Mouse (Mus musculus): ENCODE measurements around the gene Arsg.
"Not testable (repeated sequence)": the region's sequence is repeated elsewhere in the genome, so short reads cannot be mapped to it uniquely, and the experiment has no call there.

Gene Arsg

GRCm38 (mm10) chr11:109616766-109617165 is 143.6 kb downstream of the Arsg start:
- no peak for DNase-seq (ENCODE audit: low read depth, low spot score)

GRCm38 (mm10) chr11:109619055-109619454 is 145.9 kb downstream of the Arsg start:
- DNase-seq (ENCODE audit: low read depth, low spot score): not testable (repeated sequence)

DNA sequence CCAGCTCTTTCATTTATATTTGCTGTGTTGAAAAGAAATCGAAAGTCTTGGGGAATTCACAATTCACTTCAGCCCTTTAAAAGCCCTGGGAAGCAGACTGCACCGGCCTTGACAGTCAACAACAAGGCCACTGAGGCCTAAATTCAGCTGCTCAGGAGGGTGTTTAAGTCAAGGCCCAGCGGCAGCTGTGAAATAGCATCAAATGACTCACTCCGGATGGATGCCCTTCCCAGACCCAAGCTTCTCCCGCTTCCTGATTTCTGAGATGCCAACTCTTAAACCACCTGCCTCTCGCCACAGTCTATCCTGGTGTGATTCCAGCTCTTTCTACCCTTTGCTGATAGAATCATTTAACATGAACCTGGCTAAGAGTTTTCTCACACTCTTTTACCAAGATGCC is 147.2 kb downstream of the Arsg start:
- no peak for DNase-seq (ENCODE audit: low read depth, low spot score)

GRCm38 (mm10) chr11:109621183-109621582 is 148.0 kb downstream of the Arsg start:
- no peak for DNase-seq (ENCODE audit: low read depth, low spot score)

DNA sequence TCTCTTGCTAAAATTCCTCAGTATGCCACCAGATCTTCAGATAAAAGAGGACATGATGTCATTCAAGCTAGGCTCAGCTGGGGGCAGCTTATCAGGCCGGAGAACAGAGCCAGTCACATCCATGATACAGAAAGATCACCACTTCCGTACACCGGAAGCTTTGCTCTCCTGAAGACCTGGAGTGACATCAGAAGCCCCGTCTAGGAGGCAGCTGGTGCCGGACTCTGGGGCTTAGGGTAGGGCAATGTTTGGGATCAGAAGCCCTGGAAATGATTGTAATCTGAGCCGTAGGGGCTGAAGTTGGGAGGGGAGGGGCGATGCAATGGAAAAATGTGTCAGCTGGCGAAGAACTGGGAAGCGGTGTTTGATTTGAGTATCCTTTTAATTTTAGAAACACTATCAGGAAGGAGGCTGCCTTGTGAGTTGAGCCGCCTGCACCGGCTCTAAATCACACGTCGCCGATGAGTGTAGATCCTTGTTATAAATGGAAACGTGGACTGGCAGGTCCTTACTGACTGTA is 149.4 kb downstream of the Arsg start:
- DNase-seq (ENCODE audit: low read depth, low spot score): no peak

Measured in brain, embryonic 18.5 days (tissue).